Mouse (Mus musculus) embryonic stem cell, embryonic (primary cell): Measurements from ENCODE around the gene Gm10842.
"Not testable (repeated sequence)": the region's sequence is repeated elsewhere in the genome, so short reads cannot be mapped to it uniquely, and the experiment has no call there.

ENCODE experiments used
- CTCF ChIA-PET, 4 experiments: fragments of 300-600 bp in 2 of 4; fragments of 350-600 bp in 2 of 4; sonication (Branson Sonifier 250); formaldehyde crosslinking; loops; one replicate each; lab custom pipeline; 2022; ENCODE audit warnings: inconsistent platforms in 2 of 4; lab: Charles Lee
- POLR2A ChIA-PET, 4 experiments: fragments of 300-600 bp in 2 of 4; fragments of 350-600 bp in 2 of 4; sonication (Branson Sonifier 250); formaldehyde crosslinking; loops; one replicate each; lab custom pipeline; 2022; ENCODE audit warnings: antibody characterized with exemption in 4 of 4, inconsistent platforms in 1 of 4; lab: Charles Lee

The Gm10842 gene

DNA sequence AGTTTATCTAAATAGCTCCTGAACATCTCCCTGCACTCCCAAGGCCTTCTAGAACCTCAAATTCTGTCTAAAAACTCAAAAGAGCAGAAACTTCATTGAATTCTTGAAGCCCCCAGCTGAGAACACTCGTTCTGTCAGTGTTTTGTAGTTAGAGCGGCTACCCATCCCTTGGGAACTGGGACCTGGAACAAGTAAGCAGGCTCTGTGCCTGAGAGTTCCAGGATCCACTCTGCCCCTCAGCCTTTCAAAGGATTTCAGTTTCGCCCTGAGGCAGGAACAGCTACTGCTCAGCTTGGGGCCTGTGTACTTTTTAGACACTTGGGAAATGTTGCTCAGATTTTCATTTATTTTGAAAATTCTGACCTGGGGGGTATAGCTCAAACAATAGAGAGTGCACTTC, at the start of gene Gm10842:
Gene Gm10842, plus strand, starts transcription at position 301 of the 400 bp plus-strand sequence.
- ChIA-PET POLR2A (interaction anchor here in 2 of 4 experiments (1.0 to 4.9 kb wide), 4 partner anchors 9 to 20 kb away, joined by 3 to 21 read pairs (median 12); partner anchors contain the start of gene Mettl2 (in 1 of the 2)), CTCF (interaction anchor here in 2 of 4 experiments (0.5 to 0.6 kb wide), 2 partner anchors 443 to 818 kb away, joined by 4 to 5 read pairs; no protein-coding TSS in a partner anchor)

DNA sequence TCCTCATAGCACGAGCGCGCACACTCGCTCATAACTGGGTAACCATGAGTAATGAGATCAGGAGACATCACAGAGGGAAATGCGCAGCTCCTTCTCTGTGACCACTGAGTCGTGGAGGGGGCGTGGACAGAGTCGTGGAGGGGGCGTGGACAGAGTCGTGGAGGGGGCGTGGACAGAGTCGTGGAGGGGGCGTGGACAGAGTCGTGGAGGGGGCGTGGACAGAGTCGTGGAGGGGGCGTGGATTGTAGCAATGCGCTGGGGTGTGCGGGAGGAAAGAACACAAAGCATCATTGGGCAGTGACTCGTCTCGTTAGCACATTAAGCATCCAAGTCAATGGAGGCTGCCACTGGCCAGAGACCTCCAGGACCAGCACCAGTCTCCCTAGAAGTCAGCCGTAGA, 34.2 kb upstream of the Gm10842 start:
- CTCF ChIA-PET, result interaction anchor here (0.5 to 3.0 kb wide), 9 partner anchors 12 to 867 kb away, joined by 3 to 20 read pairs (median 3); partner anchors contain the start of gene Mettl2 (in 2 of the 4)
- POLR2A ChIA-PET, result interaction anchor here (0.6 to 4.0 kb wide), 12 partner anchors 12 to 566 kb away, joined by 3 to 35 read pairs (median 4); partner anchors contain the start of gene Mettl2 (in 4 of the 4)

DNA sequence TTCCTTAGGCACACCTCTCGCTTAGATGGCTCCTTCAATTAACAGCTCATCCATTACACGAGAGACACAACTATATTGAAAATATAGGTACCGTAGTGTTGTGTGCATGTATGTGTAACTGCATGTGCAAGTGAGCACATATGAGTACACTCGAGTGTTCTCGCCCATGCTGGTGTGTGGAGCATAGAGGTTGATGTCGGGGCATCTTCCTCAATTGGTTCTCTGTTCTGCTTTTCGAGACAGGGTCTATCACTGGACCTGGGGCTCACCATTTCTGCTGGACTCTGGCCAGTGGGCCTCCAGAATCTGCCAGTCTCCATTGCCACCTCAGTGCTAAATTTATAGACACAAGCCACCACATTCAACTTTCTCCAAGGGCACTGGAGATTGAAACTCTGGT, 28.9 kb upstream of the Gm10842 start:
- POLR2A ChIA-PET, result interaction anchor here in 2 of 4 experiments (1.3 to 1.9 kb wide), 2 partner anchors 8 kb away, joined by 5 to 8 read pairs; partner anchors contain the start of gene Mettl2 (in 2 of the 2)
- CTCF ChIA-PET, result interaction anchor here in 1 of 4 experiments (1.6 kb wide), 1 partner anchor 353 kb away, joined by 4 read pairs; no protein-coding TSS in a partner anchor

DNA sequence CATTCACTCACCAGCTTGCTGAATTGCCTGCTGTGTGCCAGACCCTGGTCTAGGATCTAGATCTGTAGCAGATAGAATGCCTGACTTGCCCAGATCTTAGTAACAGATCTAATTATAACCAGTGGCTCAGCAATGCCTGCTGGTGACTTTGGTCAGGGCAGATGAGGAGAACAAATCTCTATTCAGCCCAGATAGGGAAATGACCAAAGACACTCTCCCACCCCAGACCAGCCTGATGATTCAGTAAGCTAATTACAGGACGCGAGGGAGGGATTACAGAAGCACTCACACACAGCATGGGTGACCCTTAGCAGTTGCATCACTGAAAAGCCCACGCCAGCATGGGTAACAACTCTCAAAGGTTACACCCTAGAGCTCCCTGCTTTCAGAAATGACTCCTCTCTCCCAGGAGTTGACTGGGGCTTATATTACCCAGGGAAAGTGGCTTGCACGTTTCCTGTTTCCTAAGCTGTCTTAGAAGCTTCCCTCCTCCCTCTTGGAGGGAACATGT, 26.1 kb upstream of the Gm10842 start:
- ChIA-PET CTCF (interaction anchor here in 1 of 4 experiments (0.6 kb wide), 1 partner anchor 199 kb away, joined by 4 read pairs; no protein-coding TSS in a partner anchor), POLR2A (interaction anchor here in 1 of 4 experiments (1.1 kb wide), 1 partner anchor 17 kb away, joined by 3 read pairs; no protein-coding TSS in a partner anchor)

DNA sequence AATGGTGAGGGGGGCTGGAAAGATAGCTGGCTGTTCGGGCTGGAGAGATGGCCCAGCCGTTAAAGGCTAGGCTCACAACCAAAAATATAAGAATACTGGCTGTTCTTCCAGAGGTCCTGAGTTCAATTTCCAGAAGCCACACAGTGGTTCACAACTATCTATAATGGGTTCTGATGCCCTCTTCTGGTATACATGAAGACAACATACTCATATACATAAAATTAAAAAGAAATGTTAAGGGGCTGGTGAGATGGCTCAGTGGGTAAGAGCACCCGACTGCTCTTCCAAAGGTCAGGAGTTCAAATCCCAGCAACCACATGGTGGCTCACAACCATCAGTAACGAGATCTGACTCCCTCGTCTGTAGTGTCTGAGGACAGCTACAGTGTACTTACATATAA, 24.9 kb upstream of the Gm10842 start:
- CTCF ChIA-PET, POLR2A ChIA-PET: not testable (repeated sequence)

DNA sequence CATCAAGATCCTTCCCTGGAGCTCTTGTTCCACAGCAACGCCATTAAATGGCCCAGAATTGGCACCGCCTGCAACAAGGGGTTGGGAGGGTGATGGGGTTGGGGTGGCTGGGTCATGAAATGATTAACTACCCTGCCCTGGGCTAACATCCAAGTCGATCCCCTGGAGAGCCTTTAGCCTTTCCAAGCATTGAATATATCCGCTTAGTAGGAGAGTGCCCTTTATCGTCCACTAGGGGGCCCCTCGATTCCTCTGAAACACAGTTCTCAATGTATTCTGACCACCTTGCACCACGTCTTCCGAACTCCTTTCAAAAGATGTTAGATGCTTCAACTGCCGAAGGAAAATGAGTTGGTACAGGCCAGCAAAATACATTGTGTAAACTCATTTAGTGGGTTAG, 22.7 kb upstream of the Gm10842 start:
- POLR2A ChIA-PET, result interaction anchor here in 2 of 4 experiments (0.6 to 4.1 kb wide), 6 partner anchors 11 to 1031 kb away, joined by 3 to 35 read pairs (median 5); no protein-coding TSS in a partner anchor

DNA sequence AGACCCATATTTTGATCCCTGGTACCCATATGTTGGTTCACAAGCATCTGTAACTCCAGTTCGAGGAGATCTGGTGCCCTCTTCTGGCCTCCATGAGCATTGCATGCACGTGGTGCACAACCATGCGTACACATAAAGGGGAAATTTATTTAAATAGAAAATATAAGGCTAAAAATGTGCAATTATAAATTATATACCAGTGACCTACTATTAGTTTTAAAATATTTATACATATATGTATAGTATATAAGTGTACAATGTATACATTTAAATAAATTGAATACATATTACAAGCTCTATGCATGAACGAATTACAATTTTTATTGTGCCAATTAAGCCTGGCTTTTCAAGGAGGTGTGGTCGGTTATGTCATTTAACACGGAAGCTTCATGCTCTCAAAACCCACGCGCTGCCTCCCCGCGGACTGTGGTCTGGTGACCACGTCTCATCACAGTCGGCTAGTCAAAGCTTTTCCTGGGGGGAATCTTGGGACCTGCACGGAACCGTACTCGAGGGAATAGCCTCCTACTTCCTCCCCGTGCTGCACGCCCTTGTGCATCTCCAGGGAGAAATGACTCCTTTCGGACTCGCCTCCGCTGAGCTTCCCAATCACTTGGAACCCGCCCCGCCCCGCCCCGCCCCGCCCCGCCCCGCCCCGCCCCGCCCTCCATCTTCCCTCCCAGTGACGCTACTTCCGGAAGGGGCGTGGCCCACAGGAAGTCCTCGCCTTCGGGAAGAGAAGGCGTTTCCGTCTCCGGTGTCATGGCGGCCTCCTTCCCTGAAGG, 20.8 kb upstream of the Gm10842 start, which contains the start of gene Mettl2:
Gene Mettl2, plus strand, starts transcription at position 691 of the 785 bp plus-strand sequence.
- ChIA-PET POLR2A (interaction anchor here (0.5 to 4.1 kb wide), 62 partner anchors 8 to 1193 kb away, joined by 3 to 44 read pairs (median 5); partner anchors contain the start of genes Gm11639 (in 2 of the 4), Dcaf7 (in 1 of the 4) and Gm10842 (in 1 of the 4)), CTCF (interaction anchor here in 3 of 4 experiments (0.6 to 4.4 kb wide), 18 partner anchors 10 to 1876 kb away, joined by 3 to 20 read pairs (median 4); no protein-coding TSS in a partner anchor)

More for the DNA sequence above, 22.7 kb upstream of the Gm10842 start:
- CTCF ChIA-PET, result interaction anchor here (0.5 to 4.4 kb wide), 16 partner anchors 9 to 1983 kb away, joined by 3 to 20 read pairs (median 4); no protein-coding TSS in a partner anchor

DNA sequence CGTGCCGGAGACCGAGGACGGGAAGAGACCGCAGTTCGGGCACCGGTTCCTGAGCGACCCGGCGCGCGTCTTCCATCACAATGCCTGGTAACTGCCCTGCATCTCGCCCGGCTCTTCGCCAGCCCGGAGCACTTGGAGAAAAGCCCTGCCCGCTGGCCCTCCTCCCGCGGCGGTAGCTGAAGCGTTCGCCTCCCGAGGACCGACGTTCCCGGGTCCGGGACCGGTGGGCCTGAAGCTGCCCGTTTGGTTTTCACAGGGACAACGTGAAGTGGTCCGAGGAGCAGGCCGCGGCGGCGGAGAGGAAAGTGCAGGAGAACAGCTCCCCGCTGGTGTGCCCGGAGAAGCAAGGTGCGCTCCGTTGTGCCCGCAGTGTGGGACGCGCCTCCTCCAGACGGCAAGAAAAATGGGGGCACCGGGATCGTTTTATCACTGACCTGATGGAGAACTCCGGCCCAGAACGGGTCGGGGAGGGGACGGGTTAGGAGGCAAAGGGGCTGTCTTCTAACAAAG, 20.1 kb upstream of the Gm10842 start:
- ChIA-PET POLR2A (interaction anchor here (0.5 to 4.1 kb wide), 54 partner anchors 8 to 1193 kb away, joined by 3 to 44 read pairs (median 5); partner anchors contain the start of genes Dcaf7 (in 1 of the 4), Gm10842 (in 1 of the 4) and Gm11639 (in 1 of the 4)), CTCF (interaction anchor here in 3 of 4 experiments (0.6 to 4.4 kb wide), 14 partner anchors 9 to 838 kb away, joined by 3 to 20 read pairs (median 4); no protein-coding TSS in a partner anchor)

DNA sequence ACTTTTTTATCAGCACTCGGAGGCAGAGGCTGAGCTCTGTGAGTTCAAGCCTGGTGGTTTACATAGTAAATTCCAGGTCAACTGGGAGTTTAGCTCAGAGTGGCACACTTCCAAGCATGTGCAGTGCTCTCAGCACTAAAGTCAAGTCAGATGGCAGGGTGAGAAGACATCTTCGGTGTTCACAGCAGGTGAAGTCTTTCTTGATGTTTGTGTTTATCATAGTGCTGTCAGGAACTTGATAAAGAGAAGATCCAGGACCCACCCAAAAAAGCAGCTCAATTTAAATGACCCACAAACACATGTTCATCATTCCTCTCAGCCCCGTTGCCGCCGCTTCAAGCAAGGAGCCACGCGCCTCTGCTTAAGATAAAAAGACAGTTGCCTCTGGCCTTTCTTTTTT, 11.0 kb upstream of the Gm10842 start:
- POLR2A ChIA-PET, result interaction anchor here in 2 of 4 experiments (2.0 to 3.7 kb wide), 3 partner anchors 9 to 16 kb away, joined by 9 to 44 read pairs (median 22); partner anchors contain the start of gene Mettl2 (in 2 of the 2)
- CTCF ChIA-PET, result interaction anchor here in 1 of 4 experiments (1.0 to 1.2 kb wide), 2 partner anchors 9 to 11 kb away, joined by 3 to 4 read pairs; partner anchors contain the start of gene Mettl2

DNA sequence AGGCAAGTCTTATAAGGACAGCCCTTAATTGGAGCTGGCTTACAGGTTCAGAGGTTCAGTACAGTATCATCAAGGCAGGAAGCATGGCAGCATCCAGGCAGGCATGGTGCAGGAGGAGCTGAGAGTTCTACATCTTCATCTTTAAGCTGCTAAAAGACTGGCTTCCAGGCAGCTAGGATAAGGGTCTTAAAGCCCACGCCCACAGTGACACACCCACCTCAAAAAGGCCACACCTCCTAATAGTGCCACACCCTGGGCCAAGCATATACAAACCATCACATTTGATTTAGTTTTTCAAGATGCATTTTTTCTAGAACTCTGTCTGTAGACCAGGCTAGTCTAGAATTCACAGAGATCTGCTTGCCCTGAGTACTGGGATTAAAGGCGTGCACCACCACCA, 9.4 kb upstream of the Gm10842 start:
- POLR2A ChIA-PET, result interaction anchor here in 2 of 4 experiments (0.7 to 4.2 kb wide), 15 partner anchors 8 to 50 kb away, joined by 3 to 44 read pairs (median 5); partner anchors contain the start of genes Mettl2 (in 2 of the 2), Gm10842 (in 1 of the 2) and Tlk2 (in 1 of the 2)
- CTCF ChIA-PET, result interaction anchor here in 2 of 4 experiments (1.1 to 1.3 kb wide), 2 partner anchors 9 to 11 kb away, joined by 3 read pairs; partner anchors contain the start of gene Mettl2 (in 1 of the 2)

DNA sequence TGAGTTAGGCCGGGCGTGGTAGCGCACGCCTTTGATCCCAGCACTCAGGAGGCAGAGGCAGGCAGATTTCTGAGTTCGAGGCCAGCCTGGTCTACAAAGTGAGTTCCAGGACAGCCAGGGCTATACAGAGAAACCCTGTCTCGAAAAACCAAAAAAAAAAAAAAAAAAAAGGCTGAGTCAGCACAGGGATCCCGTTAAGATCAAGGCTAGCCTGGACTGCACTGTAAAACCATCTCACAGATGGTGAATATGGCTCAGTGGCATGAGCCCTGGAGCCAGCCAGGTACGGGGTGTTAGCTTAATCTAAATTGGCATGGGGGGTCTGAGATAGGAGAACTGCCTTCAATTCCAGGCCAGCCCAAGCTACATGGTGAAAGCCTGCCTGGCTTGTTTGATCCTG, 6.2 kb upstream of the Gm10842 start:
- ChIA-PET CTCF (interaction anchor here in 2 of 4 experiments (0.6 to 0.7 kb wide), 2 partner anchors 130 to 595 kb away, joined by 3 to 5 read pairs; no protein-coding TSS in a partner anchor), POLR2A (interaction anchor here in 2 of 4 experiments (1.0 to 3.9 kb wide), 12 partner anchors 11 to 74 kb away, joined by 3 to 21 read pairs (median 4); partner anchors contain the start of gene Mettl2 (in 2 of the 2))

DNA sequence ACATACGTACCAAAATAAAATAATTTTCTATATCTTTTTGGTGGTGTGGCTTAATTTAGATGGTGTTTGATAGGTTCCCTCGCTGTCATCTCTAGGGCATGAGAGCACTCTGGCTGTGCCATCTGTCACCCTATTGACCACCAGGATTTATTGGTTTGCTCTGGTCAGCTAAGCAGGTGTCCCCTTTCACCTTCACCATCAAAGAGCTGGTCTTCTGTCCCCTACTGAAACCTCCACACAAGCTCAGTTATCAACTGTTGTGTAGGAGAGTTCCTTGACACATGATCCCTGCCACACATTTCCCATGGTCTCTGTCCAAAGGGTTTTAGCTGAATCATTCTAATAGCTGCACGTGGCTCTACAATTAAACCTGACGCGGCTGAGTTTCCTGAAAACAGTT, 5.6 kb upstream of the Gm10842 start:
- POLR2A ChIA-PET, result interaction anchor here in 2 of 4 experiments (1.0 to 3.9 kb wide), 16 partner anchors 10 to 73 kb away, joined by 3 to 21 read pairs (median 4); partner anchors contain the start of gene Mettl2 (in 1 of the 2)
- CTCF ChIA-PET, result interaction anchor here in 1 of 4 experiments (0.7 kb wide), 1 partner anchor 129 kb away, joined by 3 read pairs; no protein-coding TSS in a partner anchor

DNA sequence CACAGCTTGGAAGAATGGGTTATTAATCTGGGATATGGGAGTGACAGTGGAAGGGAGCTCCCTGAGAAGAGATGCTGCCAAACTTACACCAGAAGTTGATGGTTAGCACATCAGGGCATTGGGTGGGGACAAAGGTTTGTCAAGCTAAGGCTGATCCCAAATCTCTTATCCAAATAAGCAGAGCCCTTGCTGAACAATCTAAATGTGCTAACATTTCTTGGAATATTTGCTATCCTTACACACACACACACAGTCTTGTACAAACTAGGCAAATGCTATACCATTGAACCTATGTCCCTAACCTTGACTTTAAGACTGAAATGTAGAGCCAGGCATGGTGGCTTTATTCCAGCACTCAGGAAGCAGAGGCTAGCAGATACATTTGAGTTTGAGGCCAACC, 3.1 kb upstream of the Gm10842 start:
- POLR2A ChIA-PET, result interaction anchor here in 1 of 4 experiments (1.3 to 4.9 kb wide), 3 partner anchors 12 to 20 kb away, joined by 3 to 21 read pairs (median 21); partner anchors contain the start of gene Mettl2

DNA sequence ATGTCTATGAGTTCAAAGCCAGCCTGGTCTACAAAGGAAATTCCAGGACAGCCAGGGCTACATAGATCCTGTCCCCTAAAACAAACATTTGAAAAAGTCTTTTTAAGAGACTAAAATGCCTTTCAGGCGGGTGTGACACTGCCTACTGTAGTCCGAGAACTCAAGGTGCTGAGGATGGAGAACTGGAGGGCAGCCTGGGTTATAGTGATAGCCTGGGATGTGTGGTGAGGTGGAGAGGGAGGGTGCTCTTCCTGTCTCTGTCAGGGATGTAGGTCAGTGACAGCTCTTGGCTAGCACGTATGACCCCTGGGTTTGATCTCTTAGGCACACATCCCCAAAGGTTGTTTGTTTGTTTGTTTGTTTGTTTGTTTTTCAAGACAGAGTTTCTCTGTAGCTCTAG, 2.6 kb upstream of the Gm10842 start:
- ChIA-PET CTCF (interaction anchor here in 1 of 4 experiments (0.8 to 2.1 kb wide), 2 partner anchors 15 to 18 kb away, joined by 3 to 4 read pairs; partner anchors contain the start of gene Mettl2), POLR2A (interaction anchor here in 1 of 4 experiments (3.9 to 4.9 kb wide), 2 partner anchors 12 to 17 kb away, joined by 21 read pairs; partner anchors contain the start of gene Mettl2)

More for the DNA sequence above, 3.1 kb upstream of the Gm10842 start:
- CTCF ChIA-PET, result interaction anchor here in 2 of 4 experiments (0.6 to 2.1 kb wide), 3 partner anchors 16 to 20 kb away, joined by 3 to 4 read pairs (median 3); partner anchors contain the start of gene Mettl2 (in 1 of the 2)

DNA sequence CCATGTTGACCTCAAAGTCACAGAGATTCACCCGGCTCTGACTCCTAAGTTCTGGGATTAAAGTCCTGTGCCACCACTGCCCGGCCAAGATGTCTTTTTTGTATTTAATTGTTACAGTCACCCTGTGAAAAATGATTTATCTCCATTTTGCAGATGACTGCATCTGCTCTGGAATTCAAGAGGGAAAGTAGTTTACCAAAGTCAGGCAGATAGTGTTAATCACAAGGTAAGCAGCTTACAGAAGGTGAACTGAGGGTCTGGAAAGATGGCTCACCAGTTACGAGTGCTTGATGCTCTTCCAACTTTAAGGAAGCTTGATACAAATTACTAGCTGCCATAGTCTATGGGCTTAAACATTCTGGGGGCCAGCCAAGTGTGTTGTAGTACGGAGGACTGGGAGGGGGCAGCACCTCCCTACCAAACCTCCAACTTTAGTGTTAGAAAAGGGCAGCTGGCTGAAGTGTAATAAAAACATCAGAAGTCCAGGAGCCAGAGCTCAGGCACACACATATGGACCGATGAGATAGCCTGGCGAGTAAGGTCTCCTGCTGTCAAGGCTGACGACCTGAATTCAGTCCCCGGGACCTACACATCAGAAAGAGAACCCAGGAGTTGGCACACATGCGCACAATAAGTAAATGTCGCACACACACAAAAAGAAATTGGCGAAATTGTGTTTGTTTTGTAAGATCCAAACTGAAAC, 2.0 kb upstream of the Gm10842 start:
- POLR2A ChIA-PET, result interaction anchor here in 3 of 4 experiments (0.6 to 4.9 kb wide), 11 partner anchors 11 to 821 kb away, joined by 3 to 21 read pairs (median 3); partner anchors contain the start of gene Mettl2 (in 2 of the 3)
- CTCF ChIA-PET, result interaction anchor here in 1 of 4 experiments (0.8 to 2.1 kb wide), 2 partner anchors 15 to 18 kb away, joined by 3 to 4 read pairs; partner anchors contain the start of gene Mettl2

DNA sequence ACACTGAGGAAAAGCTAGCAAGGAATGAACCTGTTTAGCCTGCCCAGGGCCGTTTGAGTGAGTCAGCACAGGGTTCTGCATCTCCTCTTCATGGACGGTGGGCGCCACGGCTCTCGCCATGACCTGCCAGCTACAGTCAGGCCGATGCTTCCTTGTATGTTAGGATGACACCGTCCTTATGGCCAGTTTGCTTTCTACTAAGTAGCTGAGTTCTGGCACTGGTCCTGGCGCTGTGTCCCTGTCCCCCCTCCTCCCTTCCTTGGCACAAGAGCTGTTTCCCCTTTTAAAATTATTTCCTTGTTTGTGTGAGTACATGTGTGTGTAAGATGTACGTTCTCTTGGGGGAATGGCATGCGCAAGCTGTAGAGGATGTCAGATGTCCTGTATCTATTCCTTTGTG, 1.5 kb upstream of the Gm10842 start:
- ChIA-PET CTCF (interaction anchor here in 1 of 4 experiments (0.6 to 2.1 kb wide), 2 partner anchors 19 to 1495 kb away, joined by 4 to 5 read pairs; partner anchors contain the start of gene Mettl2), POLR2A (interaction anchor here in 3 of 4 experiments (0.6 to 4.9 kb wide), 12 partner anchors 11 to 821 kb away, joined by 3 to 21 read pairs (median 4); partner anchors contain the start of gene Mettl2 (in 2 of the 3))
